Mouse (Mus musculus): Measurements from ENCODE around the gene Cabcoco1.

The Cabcoco1 gene

DNA sequence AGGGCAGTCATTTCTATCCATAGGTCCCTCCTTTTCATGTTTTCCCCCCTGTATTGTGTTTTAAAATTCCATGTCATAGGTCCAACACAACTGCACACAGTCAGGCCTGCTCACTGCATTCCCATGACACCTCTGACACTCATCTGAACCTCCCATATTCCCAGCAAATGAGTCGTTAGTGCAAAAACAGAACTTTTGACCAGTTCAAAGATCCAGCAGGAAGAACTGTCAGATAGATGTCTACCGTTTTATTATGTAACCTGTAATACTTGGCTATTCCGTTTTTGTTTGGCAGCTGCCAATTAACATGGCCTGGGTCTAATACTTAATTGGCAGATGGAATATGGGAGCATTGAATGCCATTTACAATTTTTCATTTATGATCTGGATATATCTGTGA, 34.0 kb downstream of the Cabcoco1 start:
- DNase-seq (ENCODE audit: low read depth, low spot score), result no peak

DNA sequence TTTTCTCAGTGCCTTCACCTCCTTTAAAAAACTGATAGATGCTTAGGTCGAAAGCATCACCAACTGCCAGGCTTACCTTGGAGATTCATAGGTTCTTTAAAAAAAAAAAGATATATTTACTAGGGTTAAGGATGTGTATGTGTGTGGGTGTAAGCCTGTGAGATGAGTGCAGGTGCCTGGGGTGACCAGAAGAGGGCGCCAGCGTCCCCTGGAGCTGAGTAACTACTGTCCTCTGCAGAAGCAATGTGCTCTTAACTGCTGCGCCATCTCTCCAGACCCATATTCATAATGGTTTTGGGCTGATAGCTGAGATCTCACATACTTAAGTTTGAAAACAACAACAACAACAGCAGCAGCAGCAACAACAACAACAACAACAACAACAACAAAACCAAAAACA, 35.5 kb downstream of the Cabcoco1 start:
- DNase-seq (ENCODE audit: low read depth, low spot score), result no peak

DNA sequence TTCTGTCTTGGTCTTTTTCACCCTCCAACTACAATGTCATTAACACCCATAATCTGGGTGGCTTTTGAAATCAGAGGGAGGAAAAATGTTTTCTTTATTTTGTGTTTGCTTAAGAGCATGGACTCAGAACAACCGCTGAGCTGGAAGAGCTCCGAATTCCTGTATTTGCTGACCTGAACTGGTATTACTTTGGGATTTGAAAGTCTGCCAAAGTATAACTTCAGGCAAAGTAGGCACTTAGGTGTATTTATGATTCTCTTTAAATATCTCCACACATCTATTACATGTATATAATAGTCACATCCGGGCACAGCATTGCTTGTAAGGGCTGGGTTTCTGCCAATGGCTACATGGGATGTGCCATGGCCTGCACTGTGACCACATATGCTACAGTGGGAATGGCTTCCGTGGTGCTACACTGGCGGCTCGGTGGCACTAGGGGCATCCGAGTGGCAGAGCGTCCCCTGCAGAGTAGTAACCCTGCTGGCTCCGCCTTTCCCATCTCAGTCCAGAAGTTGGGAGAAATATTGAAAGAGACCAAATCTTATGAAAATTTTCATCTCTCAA, 37.0 kb downstream of the Cabcoco1 start:
- DNase-seq (ENCODE audit: low read depth, low spot score), result no peak

DNA sequence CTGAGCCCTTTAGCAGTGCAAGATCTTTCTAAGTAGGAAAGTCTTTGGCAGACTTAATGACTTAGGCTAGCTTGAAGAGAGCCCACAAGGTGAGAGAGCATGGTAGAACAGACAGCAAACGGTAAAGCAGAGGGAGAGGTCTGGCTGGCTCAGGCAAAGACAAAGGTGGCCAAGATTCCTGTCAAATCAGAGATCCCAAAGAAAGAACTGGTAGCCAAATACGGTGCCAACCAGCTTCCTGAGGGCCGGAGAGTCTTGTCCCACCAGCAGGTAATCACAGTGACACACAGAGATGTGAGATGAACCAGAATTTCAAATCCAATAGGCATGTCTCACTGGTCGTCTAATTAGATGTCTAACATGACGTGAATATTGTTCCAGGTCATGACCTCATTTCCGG, 40.6 kb downstream of the Cabcoco1 start:
- DNase-seq (ENCODE audit: low read depth, low spot score), result no peak

DNA sequence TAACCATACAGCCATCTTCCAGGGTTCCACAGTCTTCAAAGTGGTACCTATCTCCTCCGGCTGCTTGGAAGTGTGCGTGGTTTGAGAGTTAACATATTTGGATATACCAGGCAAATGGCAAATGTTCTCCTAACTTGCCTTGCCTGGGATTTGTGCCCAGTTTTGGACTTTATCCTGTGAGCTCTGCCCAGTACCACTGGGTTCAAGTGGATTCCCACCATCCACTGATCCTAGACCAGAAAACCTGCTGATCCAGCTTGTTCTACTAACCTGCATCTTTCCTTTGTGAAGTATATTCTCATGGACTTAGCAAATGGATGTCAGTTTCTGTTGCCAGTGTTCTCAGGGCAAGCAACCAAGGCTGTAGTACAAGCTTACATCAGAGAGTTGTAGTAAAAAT, 46.5 kb downstream of the Cabcoco1 start:
- DNase-seq (ENCODE audit: low read depth, low spot score), result no peak

DNA sequence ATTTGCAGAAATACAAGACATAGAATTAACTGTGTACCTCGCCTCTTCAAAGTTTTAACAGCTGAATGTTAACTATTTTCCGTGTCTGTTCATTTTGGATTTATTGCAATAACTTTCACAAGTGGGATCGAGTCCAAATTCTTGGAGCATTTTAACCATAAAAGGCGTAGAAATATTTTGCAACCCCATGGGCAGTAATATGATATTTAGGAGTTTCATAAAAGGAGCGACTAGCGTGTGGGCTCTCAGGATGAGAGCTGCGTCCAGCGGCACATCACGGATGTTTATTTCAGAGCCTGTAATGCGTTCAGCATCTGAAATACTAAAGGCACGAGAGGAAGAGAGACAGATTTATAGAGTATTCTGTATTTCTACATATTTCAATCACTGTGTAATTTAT, 50.1 kb downstream of the Cabcoco1 start:
- DNase-seq (ENCODE audit: low read depth, low spot score), result no peak

DNA sequence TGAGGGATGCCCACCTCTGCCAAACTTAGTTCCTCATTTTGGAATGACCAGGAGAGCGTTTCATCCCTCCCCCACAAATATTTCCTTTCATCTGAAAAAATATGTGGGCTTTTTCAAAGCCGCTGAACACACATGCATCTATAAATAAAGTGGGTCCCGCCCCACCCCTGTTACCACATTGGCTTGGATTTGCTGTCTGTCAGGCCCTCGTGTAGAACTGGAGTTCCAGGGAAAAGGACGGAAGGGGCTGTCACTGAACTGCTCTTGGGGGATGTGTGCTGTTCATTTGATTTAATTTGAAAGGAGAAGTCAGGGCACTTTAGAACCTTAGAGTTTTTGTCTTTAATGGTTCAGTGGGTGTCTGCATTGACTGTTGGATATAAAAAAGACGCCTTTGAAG, 50.9 kb downstream of the Cabcoco1 start:
- DNase-seq (ENCODE audit: low read depth, low spot score), result no peak

DNA sequence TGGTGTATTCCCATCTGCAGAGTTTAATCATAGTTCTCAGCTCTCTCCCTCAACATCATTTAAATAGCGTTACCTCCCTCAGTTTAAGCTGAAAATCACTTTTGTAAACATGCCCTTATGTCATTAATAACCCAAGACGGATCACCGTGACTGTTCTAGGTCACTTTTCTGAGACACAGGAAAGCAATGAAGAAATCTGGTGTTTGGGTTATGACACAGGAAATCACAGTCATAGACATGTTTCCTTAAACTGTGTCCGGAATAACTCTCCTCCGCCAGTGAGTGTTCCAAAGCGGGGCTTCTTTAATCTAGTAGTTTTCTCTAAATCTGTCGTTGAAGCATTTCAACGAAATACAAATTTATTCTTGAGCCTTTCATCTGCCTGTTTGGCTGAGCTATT, 68.9 kb downstream of the Cabcoco1 start:
- DNase-seq (ENCODE audit: low read depth, low spot score), result no peak

DNA sequence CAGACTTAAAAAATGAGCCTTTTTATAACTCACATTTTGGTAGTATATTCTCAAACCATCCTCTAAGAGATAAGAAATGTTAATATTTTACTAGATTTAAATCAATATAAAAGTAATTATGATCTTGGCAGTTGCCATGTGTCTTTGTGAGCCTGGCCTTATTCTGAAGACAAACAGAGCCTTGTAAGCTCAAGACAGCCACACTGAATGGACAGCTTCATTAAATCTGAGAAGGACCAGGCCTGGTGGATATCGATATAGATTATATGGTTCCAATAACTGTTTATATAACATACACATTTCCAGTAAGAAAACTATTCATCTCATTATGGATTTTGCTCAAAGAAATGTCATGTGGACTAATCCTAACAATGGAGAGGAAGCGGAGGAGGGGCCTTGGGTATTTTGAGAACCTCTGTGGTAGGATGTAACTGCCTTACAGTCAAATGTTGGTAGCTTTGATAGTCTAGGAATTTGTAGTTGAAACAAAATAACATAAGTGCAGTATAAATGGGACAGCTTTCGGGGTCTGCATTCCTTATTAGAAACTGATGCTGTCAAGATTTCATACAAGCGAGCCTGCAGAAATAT, 75.9 kb downstream of the Cabcoco1 start:
- DNase-seq (ENCODE audit: low read depth, low spot score), result no peak

DNA sequence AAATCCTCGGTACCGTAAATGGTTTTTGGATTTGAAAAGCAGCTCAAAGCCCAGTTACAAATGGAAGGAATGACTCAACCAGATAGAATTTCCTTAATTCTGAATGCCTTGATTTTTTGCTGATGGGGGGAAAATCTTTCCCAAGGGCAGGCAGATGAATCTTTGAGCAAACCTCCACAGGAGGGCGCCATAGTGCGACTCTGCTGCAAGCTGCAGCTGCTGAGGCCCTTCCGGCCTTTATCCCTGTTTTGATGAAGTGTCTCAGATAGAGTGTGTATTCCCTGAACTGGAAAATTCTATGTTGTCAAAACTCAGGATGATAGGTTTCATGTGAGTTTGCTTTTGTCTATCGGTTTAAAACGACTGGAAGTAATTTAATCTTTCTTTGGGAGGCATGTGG, 76.8 kb downstream of the Cabcoco1 start:
- peak; percentile 45 for DNase-seq (ENCODE audit: low read depth, low spot score)

DNA sequence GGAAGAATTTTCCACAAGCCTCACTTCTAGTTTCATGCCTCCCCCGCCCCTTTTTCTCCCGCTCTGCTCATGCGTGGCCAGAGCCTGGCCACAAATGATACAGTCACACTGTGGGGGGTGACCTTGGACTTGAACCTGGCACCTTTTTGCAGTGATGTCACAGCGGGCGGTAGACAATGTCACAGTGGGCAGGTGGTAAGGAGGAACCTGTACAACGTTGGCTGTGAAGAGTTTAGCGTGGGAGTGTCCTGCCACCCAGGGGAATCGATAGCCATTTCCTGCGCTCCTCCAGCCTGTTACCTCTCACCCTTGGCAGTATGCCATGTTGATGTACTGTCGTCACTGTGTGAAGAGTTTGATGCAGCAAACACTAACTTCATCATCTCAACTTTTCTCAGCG, 81.9 kb downstream of the Cabcoco1 start:
- no peak for DNase-seq (ENCODE audit: low read depth, low spot score)

DNA sequence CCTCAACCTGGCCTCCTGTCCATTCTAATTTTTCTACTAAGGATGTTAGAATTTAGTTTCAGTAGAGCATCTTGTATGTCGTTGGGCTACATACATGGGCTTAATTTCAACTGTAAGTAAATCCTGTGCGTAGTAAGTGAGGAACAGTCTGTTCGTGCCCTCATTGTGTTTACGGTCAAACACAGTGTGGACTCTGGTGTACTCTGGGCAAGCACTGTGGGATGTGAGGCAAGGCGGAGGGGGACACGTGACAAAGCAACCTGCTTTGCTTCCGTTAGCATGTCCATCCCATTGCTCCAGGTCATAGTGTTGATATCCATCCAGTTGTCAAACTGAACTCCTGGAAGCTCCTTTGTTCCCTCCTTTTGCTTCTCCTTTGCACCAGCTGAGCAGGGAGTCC, 84.7 kb downstream of the Cabcoco1 start:
- DNase-seq (ENCODE audit: low read depth, low spot score), result no peak

DNA sequence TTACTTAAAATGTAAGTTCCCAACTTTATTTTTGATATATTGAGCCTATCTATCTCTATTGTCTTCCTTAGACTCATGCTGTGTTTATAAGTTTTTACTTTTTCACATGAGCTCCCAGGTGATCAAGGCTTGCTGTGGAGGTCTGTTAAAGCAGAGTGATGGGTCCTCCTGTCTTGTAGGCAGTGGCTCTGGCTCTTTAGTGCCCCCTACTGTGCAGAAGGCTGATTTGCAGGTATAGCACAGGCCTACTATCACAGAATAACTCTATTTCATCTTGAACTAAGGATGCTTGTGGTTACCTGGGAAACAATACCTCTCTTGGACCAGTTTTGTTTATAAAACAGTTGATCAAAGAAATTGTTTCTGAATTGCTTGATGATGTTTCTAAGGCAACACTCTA, 87.2 kb downstream of the Cabcoco1 start:
- no peak for DNase-seq (ENCODE audit: low read depth, low spot score)

DNA sequence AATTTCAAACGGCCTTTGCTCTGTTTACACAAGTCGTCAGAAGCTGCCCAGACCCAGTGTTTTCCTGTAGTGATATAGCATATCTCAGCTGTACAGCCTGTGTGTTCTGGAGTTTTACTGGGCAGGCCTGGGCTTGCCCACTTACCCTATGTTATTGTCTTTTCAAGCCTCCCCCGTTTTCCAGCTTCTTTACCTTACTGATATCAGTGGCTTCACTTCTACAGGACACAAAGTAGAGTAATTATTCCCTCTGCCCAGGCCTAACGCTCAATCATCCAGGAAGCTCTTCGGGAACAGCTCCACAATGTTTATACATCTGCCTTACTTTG, 94.9 kb downstream of the Cabcoco1 start:
- no peak for DNase-seq (ENCODE audit: low read depth, low spot score)

DNA sequence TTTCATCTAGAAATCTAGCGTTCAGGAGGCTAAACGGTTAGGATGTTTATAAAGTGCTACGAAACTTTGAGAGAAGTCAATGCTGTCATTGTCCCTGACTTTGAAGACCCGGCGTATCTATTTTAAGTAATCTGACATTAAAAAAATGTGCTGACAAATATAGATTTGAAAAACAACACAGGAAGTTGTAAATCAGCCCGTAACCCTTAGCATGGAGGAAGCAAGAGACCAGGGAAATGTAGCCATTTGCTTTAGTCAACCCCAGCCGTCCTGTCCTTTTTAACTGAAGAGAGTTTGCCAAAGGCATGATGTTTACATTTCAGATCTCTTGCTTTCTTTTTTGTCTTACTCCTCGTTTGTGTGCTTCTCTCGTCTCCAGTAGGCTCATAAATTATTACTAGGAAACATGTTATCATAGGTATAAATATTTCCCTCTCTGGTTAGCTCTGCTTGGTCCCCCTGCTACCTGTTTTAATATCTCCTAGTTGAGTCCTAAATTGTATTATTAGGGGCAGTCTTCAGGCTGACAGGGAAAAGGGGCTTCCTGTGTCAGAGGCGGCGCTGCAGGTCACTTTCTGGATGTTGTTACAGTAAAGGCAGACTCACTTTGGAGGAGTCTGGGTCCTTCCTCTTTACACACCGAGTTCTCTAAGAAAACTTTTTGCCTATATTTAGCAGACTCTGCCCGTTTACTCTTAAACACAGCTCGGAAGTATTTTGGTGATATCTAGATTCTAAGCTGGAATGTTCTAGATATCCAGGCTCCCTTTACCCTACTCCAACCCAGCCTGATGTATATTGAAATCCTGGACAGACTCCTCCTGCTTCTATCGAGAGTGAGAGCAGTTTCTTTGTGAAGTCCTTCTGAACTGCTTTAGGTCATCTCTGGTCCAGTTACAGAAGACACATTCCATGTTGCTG, 95.6 kb downstream of the Cabcoco1 start:
- DNase-seq (ENCODE audit: low read depth, low spot score), result no peak

DNA sequence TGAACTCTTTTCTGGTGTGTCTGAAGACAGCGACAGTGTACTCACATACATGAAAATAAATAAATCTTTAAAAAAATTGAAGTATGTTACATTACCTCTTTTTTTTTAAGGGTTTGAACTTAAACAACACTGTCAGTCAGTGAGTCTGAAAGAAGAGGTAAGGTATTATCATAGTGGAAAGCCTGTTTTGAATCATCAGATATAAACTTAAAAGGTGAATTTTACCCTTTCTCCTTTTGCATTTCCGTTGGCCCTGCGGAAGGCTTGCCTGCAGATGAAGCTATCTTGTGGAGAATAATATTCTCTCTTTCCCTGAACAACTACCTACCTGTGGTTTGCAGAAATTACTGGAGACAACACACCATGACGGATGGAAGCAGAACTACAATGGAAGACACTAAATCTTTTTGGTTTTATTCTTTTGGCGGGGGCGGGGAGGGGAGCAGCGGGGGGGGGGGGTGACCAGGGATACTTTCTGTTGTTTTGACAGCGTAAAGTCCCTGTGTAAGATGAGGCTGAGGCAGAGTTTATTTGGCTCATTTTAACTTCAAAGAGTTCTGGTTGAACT, 96.4 kb downstream of the Cabcoco1 start:
- no peak for DNase-seq (ENCODE audit: low read depth, low spot score)

DNA sequence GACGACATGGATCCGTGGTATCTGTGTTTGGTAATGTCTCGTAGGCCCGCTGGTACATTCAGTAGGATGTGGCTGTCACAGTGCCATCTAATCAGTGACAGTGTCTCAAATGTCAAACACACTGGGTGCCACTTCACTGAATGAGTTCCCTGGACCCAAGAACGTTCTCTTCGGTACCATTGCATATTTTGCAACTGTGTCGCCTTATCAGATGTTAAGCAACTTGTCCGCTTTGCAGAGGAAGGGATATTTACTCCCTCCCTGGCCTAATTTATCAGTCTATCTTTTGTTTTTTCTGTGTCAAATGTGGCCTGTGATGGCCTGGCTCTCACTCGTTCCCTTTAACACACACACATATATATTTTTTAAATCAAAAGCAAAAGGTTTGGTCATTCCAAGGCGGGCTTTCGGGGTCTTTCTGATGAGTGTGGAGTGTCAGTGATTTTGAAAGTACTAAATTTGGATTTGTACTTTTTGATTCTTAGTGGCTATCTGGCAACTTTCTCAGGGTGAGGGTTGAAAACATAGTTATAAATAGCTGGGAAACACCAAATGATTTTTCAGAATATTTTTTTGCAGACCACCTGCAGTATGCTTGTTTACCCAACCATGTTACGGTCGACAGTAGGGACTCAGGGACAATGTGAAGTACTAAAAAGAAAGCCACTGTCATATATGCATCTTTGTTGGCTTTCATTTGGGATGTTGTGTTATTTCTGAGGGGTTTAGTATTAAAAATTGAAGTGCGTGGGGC, 97.2 kb downstream of the Cabcoco1 start:
- no peak for DNase-seq (ENCODE audit: low read depth, low spot score)

DNA sequence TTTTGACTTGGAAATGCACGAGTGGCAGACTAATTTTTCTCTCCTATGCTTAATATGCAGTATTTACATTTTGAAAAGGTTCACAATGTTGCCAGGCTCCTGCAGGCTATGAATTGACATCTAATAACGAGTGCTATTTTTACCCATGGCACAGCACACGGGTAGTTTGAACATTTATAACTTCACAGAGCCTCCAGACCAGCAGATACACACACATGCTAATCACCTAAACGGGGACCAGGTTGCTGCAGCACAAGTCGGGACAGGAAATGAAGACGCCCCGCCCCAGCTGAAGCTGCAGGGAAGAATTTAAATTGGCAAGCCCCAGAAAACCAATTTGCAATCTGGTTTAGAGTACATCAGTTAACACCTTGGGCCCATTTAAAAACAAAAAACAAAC, 98.6 kb downstream of the Cabcoco1 start:
- no peak for DNase-seq (ENCODE audit: low read depth, low spot score)

DNA sequence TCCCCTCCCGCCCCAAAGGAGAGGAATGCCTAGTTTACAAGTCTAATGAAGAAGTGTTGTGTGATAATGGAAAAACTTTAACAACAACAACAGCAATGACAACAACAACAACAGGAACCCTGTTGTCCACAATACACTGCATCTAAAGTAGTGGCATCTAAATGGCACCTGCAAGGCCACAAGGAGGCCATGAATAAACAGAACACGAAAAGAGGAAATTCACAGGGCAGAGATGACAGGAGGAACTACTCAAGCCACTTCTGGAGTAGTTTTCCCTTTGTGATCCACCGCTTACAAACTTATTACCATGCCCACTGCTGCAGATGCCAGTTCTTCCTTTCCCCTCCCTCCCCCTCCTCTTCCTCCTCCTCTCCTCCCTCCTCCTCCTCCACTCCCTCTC, 99.0 kb downstream of the Cabcoco1 start:
- no peak for DNase-seq (ENCODE audit: low read depth, low spot score)

DNA sequence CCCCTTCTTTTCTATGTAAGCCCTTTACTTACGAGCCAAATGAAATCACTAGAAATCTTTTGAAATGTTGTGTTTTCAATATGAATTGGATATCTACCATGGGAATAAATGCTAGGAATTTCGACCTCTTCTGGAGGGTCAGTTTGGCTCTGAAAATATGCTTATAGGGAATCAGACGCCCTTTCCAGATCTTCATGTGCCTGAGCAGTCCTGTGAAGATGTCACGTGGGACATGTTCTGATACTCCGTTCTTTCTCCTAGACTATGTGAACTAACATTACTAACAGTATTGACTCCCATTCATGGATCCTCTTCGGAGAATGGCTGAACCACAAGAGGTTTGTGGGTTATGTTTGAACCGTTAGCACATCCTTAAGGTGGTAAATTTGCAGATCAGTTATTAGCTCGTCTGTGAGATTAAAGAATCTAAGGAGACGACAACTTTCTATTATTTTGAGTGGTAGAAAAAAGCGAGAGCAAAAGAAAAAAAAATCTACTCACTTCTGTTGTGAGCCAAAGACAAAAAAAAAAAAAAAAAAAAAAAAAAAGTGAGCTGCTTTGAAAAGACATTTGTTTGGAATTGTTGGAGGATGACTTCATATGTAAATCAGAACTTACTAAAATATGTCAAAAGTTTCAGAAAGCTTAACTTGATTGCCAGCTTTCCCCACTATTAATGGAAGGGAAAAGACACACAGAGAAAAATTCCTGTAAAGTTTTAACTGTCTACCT, 99.6 kb downstream of the Cabcoco1 start:
- DNase-seq (ENCODE audit: low read depth, low spot score), result no peak

DNA sequence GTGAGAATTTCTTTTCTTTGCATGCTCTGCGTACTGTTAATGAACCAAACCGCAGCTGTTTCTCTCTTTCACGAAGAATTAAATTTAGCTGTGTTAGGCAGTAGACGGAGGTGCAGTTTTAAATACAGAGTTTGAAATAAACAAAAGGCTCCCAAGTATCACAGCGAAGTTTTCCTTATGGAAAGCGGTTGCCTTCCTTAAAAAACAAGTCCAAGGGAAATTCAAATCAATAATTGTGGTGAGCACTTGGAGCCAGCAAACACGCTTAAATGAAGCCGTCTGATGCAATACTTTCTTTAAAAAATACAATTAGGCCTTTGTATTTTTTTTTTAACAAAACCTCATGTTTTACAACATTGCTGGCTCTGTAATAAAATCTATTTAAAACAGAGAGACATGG, 101.2 kb downstream of the Cabcoco1 start:
- DNase-seq (ENCODE audit: low read depth, low spot score), result no peak
